Mouse (Mus musculus): ENCODE measurements around the gene Gldc. TPM values are rescaled to one million over a fixed set of nuclear protein-coding genes. Genes with fewer than 3 reads are reported as not detected.

The Gldc gene
- polyA plus RNA-seq, 1 experiment from 2014 or later = 18.8 TPM

- no peak overlapping the region for H3K27ac ChIP-seq
- no peak overlapping the region for H3K4me3 ChIP-seq (replicated peaks)
- H3K9me3 ChIP-seq (replicated peaks) = no peaks in the 10 kb centered on the region
- no peak for DNase-seq
- H3K36me3 ChIP-seq = no peaks in the 10 kb centered on the region
- no peaks in the 10 kb centered on the region for H3K4me1 ChIP-seq (replicated peaks)
- ATAC-seq (ENCODE audit: low read depth) = no peak
- no peak overlapping the region for H3K4me2 ChIP-seq
- WGBS (ENCODE audit: insufficient replicate concordance) = 64% methylated on average over 2 of the region's 2 CpGs
- no peak overlapping the region for H3K9ac ChIP-seq
- H3K27me3 ChIP-seq = no peaks in the 10 kb centered on the region
Measured at GRCm38 (mm10) chr19:30187232-30187631, 12.0 kb upstream of the Gldc start.

DNA sequence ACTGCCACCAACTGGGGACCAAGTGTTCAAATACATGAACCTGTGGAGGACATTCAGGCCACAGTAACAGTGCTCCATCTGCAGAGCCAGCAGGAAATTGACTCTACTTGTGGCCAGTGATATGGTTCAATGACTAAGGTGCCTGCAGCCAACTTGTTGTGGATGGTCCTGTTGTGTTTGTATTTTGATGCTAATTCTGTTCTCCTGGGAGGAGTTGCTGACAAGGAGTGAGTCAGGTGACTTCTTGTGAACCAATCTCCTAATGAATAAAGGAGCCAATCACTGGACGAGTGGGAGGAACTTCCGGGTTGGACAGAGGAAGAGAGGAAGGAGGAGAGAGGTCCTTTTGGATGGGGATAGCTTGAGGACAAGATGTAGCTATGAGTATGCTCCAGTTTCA is 10.3 kb upstream of the Gldc start:
- H3K4me3 ChIP-seq (replicated peaks) = no peak overlapping the region
- ATAC-seq (ENCODE audit: low read depth) = no peak
- WGBS (ENCODE audit: insufficient replicate concordance) = 65% methylated on average over 2 of the region's 2 CpGs

DNA sequence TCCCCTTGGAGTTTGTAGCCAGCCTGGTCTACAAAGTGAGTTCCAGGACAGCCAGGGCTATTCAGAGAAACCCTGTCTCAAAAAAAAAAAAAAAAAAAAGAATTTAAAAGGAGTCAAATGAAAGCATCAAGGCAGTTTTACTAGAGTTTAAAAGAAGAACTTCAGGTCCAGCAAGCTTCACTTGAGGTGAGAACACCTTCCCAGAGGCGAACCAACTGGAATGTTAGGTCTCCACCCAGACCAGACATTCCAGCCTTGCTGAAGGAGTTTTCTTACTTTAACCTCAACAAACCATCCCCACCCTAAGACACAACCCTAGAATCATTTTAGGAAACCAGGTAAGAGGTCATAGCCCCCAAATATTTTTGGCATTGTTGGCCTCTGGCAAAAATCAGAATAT is 4.8 kb upstream of the Gldc start:
- WGBS (ENCODE audit: insufficient replicate concordance) = 73% methylated on average over 1 of the region's 1 CpGs

More for the DNA sequence above, 10.3 kb upstream of the Gldc start:
- DNase-seq = no peak
- Histone ChIP-seq H3K4me1 (replicated peaks) (no peaks in the 10 kb centered on the region), H3K9ac (no peak overlapping the region), H3K9me3 (replicated peaks) (no peaks in the 10 kb centered on the region), H3K36me3 (no peaks in the 10 kb centered on the region), H3K27me3 (no peaks in the 10 kb centered on the region), H3K27ac (no peak overlapping the region), H3K4me2 (no peak overlapping the region)

DNA sequence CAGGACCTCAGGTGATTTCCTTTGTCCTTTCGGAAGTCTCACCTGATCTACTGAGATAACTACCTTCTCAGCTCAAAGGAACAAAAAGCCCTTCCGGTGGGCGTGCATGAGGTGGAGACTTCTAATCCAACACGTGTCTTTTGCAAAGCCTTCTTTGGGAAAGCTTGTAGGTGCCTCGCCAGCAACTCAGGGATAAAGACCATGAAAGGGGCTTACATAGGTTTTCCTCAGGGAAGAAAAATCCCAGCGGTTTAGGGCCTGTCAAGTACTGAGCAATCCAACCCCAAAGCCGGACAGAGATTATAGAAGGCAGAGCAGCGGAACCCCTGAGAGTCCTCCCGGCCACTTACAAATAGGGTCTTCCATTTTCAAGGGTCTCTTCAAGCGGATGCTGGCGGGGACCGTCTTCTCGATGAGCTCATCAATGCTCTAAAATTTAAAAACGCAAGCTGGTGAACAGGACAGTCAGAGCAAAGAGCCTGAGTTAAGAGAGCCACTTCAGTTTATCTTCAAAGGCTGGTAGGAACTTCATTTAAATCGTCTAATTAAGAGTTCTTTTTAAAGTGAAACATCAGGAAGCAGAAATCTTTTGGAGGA is 1.1 kb downstream of the Gldc start:
- 5% methylated on average over 15 of the region's 15 CpGs for WGBS (ENCODE audit: insufficient replicate concordance)
- Histone ChIP-seq H3K36me3 (no peaks in the 10 kb centered on the region), H3K27ac (no peak overlapping the region), H3K4me2 (peak overlapping the region; percentile 61), H3K9me3 (replicated peaks) (no peaks in the 10 kb centered on the region), H3K27me3 (peaks cover 51% of the 10 kb centered on the region), H3K9ac (peak overlapping the region; percentile 59; the same call in 1 of the 2 replicates), H3K4me1 (replicated peaks) (peaks cover 6% of the 10 kb centered on the region; the same call in 1 of the 2 replicates), H3K4me3 (replicated peaks) (peak overlapping the region; percentile 58)
- ATAC-seq (ENCODE audit: low read depth) = no peak
- DNase-seq = no peak

More for the DNA sequence above, 4.8 kb upstream of the Gldc start:
- H3K36me3 ChIP-seq = no peaks in the 10 kb centered on the region
- H3K4me3 ChIP-seq (replicated peaks) = no peak overlapping the region
- H3K9ac ChIP-seq = no peak overlapping the region
- H3K9me3 ChIP-seq (replicated peaks) = no peaks in the 10 kb centered on the region
- no peak for ATAC-seq (ENCODE audit: low read depth)
- no peak overlapping the region for H3K27ac ChIP-seq
- H3K4me2 ChIP-seq = no peak overlapping the region
- H3K4me1 ChIP-seq (replicated peaks) = no peaks in the 10 kb centered on the region
- no peak for DNase-seq
- peaks cover 21% of the 10 kb centered on the region for H3K27me3 ChIP-seq

GRCm38 (mm10) chr19:30171346-30172055 is 3.7 kb downstream of the Gldc start:
- Histone ChIP-seq H3K27me3 (peaks cover 45% of the 10 kb centered on the region), H3K9me3 (replicated peaks) (no peaks in the 10 kb centered on the region)
- 40% methylated on average over 8 of the region's 8 CpGs for WGBS (ENCODE audit: insufficient replicate concordance)

DNA sequence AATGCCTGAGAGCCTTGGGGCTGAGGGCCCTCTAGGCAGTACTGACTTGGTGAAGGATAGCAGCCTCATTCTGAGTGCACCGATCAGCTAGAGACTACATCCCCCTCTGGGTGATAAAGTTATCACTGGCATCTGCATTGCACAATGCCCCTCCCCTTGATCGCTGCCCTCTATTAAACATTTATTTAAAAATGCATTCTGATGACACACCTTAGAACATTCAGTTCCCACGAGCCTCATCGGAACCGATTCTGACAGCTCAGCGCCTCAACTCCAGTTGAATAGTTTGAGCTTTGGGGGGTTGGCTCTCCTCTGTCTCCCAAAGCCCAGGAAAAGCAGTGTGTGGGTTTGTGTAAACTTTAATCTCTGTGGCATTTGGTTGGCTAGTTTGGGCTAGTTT is 4.9 kb downstream of the Gldc start:
- Histone ChIP-seq H3K36me3 (no peaks in the 10 kb centered on the region), H3K4me2 (no peak overlapping the region), H3K27ac (no peak overlapping the region), H3K9me3 (replicated peaks) (no peaks in the 10 kb centered on the region), H3K27me3 (peaks cover 33% of the 10 kb centered on the region), H3K9ac (no peak overlapping the region), H3K4me3 (replicated peaks) (no peak overlapping the region), H3K4me1 (replicated peaks) (peaks cover 11% of the 10 kb centered on the region; the same call in 1 of the 2 replicates)
- no peak for ATAC-seq (ENCODE audit: low read depth)
- 73% methylated on average over 6 of the region's 6 CpGs for WGBS (ENCODE audit: insufficient replicate concordance)
- DNase-seq = no peak

More at GRCm38 (mm10) chr19:30171346-30172055, 3.7 kb downstream of the Gldc start:
- peaks cover 6% of the 10 kb centered on the region; the same call in 1 of the 2 replicates for H3K4me1 ChIP-seq (replicated peaks)
- DNase-seq (no peak), ATAC-seq (ENCODE audit: low read depth) (no peak)
- H3K36me3 ChIP-seq = no peaks in the 10 kb centered on the region
- no peak overlapping the region for H3K4me3 ChIP-seq (replicated peaks)
- no peak overlapping the region for H3K9ac ChIP-seq
- H3K4me2 ChIP-seq = no peak overlapping the region
- no peak overlapping the region for H3K27ac ChIP-seq

DNA sequence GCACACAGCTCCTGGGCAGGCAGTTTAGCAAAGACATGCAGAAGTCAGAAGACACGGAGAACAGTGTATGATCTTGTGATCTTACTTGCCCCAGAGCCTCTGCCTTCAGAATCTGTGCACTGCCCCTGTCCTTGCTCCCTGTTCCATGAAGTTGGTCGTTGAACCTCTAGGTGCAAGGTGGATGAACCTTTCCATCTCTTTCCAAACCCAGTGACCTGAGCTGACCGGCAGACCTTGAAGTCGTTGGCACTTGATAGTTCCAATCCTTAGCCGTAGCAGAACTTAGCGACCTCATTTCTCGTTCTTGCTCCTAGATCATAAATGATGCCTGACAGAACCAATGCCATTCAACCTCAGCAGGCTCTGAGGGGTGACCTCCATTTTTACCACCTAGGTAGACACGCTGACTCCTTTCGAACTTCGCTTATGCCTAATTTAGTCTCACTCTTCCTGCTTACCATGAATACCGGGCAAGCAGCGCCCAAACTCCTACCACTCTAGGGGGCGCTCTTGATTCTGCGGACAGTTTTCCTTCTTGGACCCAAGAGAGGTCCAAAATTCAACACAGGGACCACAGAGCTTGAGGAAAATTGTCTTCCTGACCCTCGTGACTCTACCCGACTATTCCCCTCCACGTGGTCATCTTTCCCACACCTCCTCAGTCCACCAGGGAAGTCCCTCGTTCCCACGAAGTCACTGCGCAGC is 8.3 kb downstream of the Gldc start:
- ATAC-seq (ENCODE audit: low read depth) (no peak), DNase-seq (no peak)
- Histone ChIP-seq H3K27me3 (0 out of 2 replicates have a peak, but pooled peaks cover 1% of the 10 kb centered on the region), H3K9ac (no peak overlapping the region), H3K27ac (no peak overlapping the region), H3K4me1 (replicated peaks) (peaks cover 12% of the 10 kb centered on the region; the same call in 1 of the 2 replicates), H3K9me3 (replicated peaks) (no peaks in the 10 kb centered on the region), H3K4me3 (replicated peaks) (no peak overlapping the region), H3K4me2 (no peak overlapping the region), H3K36me3 (no peaks in the 10 kb centered on the region)
- WGBS (ENCODE audit: insufficient replicate concordance) = 75% methylated on average over 20 of the region's 20 CpGs

DNA sequence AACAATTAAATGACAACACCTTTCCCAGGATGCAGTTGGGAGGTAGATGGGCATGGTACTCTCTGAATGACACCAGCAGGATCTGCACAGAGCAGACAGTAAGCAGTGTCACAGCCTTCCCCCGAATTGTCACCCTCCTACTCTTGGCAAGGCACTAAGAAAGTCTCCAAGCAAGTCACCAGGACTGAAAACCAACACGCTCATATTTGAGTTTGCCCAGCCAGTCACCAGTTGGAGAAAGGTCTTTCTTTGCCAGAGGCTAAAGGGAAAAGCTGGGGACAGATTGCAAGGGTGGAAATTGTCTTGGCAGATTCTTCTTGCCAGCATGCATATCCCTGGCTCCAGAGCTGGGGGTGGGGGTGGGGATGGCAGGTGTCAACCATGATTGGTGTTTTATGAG is 11.0 kb downstream of the Gldc start:
- ATAC-seq (ENCODE audit: low read depth) = no peak

GRCm38 (mm10) chr19:30162808-30163207 is 12.4 kb downstream of the Gldc start:
- no peak overlapping the region for H3K4me2 ChIP-seq
- no peak overlapping the region for H3K9ac ChIP-seq
- no peaks in the 10 kb centered on the region for H3K27me3 ChIP-seq
- peaks cover 19% of the 10 kb centered on the region; the same call in 1 of the 2 replicates for H3K4me1 ChIP-seq (replicated peaks)
- no peak overlapping the region for H3K4me3 ChIP-seq (replicated peaks)
- DNase-seq = no peak
- H3K27ac ChIP-seq = no peak overlapping the region
- H3K9me3 ChIP-seq (replicated peaks) = no peaks in the 10 kb centered on the region
- 71% methylated on average over 5 of the region's 5 CpGs for WGBS (ENCODE audit: insufficient replicate concordance)
- ATAC-seq (ENCODE audit: low read depth) = no peak
- H3K36me3 ChIP-seq = no peaks in the 10 kb centered on the region

More for the DNA sequence above, 11.0 kb downstream of the Gldc start:
- no peak overlapping the region for H3K27ac ChIP-seq
- H3K27me3 ChIP-seq = no peaks in the 10 kb centered on the region
- no peak overlapping the region for H3K9ac ChIP-seq
- no peaks in the 10 kb centered on the region for H3K9me3 ChIP-seq (replicated peaks)
- 66% methylated on average over 2 of the region's 2 CpGs for WGBS (ENCODE audit: insufficient replicate concordance)
- H3K36me3 ChIP-seq = no peaks in the 10 kb centered on the region
- H3K4me2 ChIP-seq = no peak overlapping the region
- H3K4me3 ChIP-seq (replicated peaks) = no peak overlapping the region
- 0 out of 2 replicates have a peak, but pooled peaks cover 6% of the 10 kb centered on the region for H3K4me1 ChIP-seq (replicated peaks)
- DNase-seq = no peak

DNA sequence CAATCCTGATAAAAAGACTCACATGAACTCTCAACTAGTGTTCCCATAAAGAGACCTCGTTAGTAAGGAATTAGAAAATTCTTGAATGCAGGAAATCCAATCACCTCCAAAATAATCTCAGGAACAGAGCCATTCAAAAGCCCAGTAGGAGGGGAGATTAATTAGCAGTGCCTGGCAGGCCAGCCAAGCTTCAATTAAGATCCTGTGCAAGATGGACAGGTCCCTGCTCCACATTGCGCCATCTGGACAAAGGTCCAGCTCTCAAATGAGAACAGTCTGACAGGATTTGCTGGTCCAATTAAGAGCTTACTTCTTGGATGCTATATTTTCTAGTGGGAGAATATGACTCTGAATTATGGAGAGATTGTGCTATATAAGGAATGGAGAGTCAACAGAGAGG is 15.2 kb downstream of the Gldc start:
- Histone ChIP-seq H3K9ac (no peak overlapping the region), H3K36me3 (no peaks in the 10 kb centered on the region), H3K4me2 (no peak overlapping the region), H3K4me3 (replicated peaks) (no peak overlapping the region), H3K27ac (no peak overlapping the region), H3K9me3 (replicated peaks) (no peaks in the 10 kb centered on the region), H3K27me3 (no peaks in the 10 kb centered on the region), H3K4me1 (replicated peaks) (peaks cover 15% of the 10 kb centered on the region; the same call in 1 of the 2 replicates)
- WGBS (ENCODE audit: insufficient replicate concordance) = 62% methylated on average over 2 of the region's 2 CpGs
- no peak for DNase-seq
- no peak for ATAC-seq (ENCODE audit: low read depth)

GRCm38 (mm10) chr19:30158189-30158588 is 17.0 kb downstream of the Gldc start:
- H3K4me2 ChIP-seq = no peak overlapping the region
- no peaks in the 10 kb centered on the region for H3K27me3 ChIP-seq
- DNase-seq (no peak), ATAC-seq (ENCODE audit: low read depth) (no peak)
- 62% methylated on average over 4 of the region's 4 CpGs for WGBS (ENCODE audit: insufficient replicate concordance)
- no peaks in the 10 kb centered on the region for H3K36me3 ChIP-seq
- no peaks in the 10 kb centered on the region for H3K9me3 ChIP-seq (replicated peaks)
- peak overlapping the region; percentile 68 for H3K27ac ChIP-seq
- H3K9ac ChIP-seq = no peak overlapping the region
- no peak overlapping the region for H3K4me3 ChIP-seq (replicated peaks)
- H3K4me1 ChIP-seq (replicated peaks) = peaks cover 15% of the 10 kb centered on the region
